Mouse (Mus musculus) testis, postnatal 14 days (tissue): ENCODE results near the gene Tspan15.

ENCODE experiments used
- DNase-seq: peaks from one replicate; pipeline ENCODE4 v3.0.0; 2021; ENCODE audit warnings: low spot score

Tspan15 gene

GRCm38 (mm10) chr10:62230708-62231394, at the start of gene Tspan15:
TSS of gene Tspan15 (minus strand) at chr10:62231251.
- DNase-seq, result peak; percentile 89

- DNase-seq, result no peak
These were observed 48.6 kb upstream of the Tspan15 start for GRCm38 (mm10) chr10:62279671-62280070.

- no peak for DNase-seq
These were observed 48.0 kb upstream of the Tspan15 start for GRCm38 (mm10) chr10:62279066-62279465.

DNA sequence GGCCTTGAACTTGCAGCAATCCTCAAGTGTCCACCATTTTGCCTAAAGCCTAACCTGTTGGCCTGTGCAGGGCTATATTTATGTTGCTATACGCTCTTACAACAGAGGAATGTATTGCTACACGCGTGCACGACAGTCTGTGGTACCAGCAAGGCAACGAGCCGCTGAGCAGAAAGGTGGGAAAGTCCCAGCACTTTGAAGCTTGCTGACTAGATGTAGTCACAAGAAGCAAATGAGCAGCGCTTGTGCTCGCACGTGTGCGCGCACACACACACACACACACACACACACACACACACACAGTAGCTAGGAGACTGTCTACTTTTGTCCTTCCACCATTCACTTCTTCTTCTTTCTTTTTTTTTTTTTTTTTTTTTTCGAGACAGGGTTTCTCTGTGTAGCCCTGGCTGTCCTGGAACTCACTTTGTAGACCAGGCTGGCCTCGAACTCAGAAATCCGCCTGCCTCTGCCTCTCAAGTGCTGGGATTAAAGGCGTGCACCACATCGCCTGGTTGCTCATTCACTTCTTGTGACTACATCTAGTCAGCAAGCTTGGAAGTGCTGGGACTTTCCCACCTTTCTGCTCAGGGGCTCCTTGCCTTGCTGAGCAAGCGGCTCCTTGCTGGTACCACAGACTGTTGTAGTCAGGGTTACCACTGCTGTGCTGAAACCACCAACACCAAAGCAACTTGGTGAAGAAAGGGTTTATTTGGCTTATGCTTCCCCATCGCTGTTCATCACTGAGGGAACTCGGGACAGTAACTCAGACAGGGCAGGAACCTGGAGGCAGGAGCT, 46.6 kb upstream of the Tspan15 start:
- DNase-seq, result no peak

DNA sequence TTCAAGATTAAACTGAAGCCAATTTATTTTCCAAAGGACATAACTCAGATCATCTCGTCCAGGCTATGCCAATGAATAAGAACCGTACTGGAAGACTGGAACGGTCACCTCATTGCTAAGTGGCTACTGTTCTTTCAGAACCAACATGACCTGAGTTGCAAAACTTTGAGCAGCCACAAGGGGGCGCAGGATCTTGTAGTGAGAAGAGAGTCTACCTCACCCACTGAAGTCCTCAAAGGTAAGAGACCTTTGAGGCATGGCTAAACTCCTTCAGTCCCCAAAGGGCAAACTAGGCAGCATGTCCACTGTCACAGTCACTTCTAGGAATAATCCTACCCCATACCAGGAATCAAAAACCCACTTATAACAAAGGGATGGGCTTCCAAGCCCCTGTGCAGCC, 44.2 kb upstream of the Tspan15 start:
- peak; percentile 71 for DNase-seq

DNA sequence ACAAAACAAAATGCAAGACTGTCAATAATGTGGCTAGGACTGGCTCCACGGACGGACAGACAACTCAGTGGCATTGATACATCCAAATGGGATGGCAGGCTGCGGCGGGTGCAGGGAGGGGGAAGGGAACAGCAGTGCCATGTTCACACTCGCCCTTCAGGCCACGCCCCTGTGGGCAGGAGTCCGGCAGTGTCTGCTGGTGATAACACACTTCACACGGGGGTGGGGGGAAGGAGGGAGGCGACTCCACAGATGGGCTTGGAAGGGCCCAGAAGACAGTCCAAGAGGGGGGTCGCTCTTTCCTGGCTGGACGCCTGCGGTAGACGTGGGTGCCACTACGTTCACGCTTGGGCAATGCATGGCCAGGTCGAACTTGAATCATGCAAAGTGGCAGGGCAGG, 38.2 kb upstream of the Tspan15 start:
- no peak for DNase-seq

- DNase-seq, result no peak
These were observed 33.2 kb upstream of the Tspan15 start for GRCm38 (mm10) chr10:62264299-62264698.

- peak; percentile 69 for DNase-seq
These were observed 30.2 kb upstream of the Tspan15 start for GRCm38 (mm10) chr10:62261115-62261886.

DNA sequence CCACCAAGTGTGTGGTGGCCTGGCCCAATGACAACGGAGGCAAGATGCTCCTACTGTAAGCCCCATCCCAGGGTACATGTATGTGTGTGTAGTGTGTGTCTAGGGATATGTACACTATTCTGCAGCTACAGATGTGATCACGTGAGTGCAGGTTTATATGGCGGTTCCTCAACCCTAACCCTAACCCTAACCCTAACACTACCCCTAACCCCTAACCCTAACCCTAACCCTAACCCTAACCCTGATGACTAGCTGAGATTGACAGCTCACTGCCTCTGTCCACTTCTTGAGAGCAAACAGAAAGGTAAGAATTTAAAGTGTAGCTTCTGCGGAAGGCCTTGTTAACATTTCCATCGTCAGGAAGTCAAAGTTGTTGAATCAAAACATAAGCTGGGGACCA, 27.2 kb upstream of the Tspan15 start:
- DNase-seq, result no peak

DNA sequence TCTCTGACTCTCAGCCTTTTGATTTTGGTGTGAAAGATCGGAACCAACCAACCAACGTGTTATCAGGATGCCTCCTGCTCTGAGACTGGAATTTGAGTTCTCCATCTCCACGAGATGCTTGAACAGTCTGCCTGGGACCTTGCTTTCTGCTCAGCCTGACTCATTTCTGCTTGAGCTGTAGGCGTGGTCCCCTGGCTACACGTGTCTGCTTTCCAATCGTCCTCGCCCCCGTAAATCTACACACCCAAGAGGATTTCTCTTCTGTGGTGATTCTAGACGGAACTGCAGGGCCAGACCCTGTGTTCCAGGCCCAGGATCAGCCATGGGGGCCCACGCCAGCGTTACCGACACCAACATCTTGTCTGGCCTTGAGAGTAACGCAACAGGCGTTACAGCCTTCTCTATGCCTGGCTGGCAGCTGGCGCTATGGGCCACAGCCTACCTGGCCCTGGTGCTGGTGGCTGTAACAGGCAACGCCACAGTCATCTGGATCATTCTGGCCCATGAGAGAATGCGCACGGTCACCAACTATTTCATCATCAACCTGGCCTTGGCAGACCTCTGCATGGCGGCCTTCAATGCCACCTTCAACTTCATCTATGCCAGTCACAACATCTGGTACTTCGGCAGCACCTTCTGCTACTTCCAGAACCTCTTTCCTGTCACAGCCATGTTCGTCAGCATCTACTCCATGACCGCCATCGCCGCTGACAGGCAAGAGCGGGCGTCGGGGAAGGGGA, 21.6 kb upstream of the Tspan15 start:
- no peak for DNase-seq

DNA sequence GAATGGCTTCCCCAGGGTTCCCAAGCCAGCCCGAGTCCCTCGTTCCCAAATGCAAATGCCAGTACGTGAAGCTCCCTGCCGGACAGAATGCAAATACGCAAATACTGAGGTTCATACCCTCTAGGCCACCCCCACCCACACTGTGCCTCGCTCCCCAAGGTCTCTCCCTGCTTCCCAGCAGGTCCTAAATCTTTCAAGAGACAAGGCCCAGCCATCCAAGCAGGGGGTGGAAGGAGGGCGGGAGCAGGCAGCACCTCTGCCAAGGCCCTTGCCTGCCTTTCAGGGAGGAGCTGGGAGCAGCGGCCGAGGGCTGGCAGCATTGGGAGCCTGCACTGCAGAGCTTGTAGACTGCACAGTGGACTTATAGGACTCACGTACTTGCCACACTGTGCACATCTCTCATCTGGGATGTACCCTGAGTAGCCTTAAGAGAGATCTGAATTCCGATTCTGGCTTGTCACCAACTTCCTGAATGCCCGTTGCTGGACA, 21.0 kb upstream of the Tspan15 start, which contains the start of gene Tacr2:
Gene Tacr2 (plus strand): TSS at position 439 of the 489 bp plus-strand sequence.
- DNase-seq, result no peak

DNA sequence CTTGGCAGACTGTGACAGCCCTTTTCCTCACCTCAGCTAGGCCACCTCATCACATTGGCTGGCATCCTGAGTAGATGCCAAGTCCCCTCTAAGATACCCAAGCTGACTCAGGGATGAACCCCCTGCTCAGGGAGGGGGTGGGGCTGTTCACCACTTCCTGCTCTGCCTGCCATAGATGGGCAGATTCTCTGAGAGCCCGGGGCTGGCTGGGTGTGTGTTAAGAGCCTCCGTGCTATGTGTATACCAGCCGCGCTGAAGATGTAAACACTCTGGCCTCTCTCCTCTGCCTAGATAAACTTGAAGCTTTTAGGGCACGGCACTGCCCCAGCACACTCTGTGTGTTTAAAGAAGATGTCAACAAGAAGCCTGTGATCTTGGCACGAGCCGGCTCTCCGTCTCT, 16.8 kb upstream of the Tspan15 start:
- no peak for DNase-seq

- no peak for DNase-seq
These were observed 16.1 kb upstream of the Tspan15 start for GRCm38 (mm10) chr10:62247156-62247555.

GRCm38 (mm10) chr10:62244067-62244466, 13.0 kb upstream of the Tspan15 start:
- no peak for DNase-seq

- no peak for DNase-seq
These were observed 11.8 kb upstream of the Tspan15 start for GRCm38 (mm10) chr10:62242896-62243295.

- DNase-seq, result no peak
These were observed 11.3 kb upstream of the Tspan15 start for GRCm38 (mm10) chr10:62242358-62242757.

DNA sequence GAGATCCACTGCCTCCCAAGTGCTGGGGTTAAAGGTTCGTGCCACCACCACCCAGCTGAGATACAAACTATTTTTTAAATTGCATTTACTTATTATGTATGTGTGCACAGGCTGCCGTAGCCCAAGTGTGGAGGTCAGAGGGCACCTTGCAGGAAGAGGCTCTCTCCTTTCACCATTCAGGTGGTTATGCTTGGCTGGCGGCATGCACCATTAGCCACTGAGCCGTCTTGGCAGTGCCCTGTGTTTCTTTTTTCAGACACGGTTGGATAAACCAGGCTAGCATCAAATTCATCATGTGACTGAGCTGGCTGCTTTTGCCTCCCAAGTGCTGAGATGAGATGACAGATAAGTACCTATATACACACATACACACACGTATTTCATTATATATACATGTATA, 8.2 kb upstream of the Tspan15 start:
- no peak for DNase-seq

DNA sequence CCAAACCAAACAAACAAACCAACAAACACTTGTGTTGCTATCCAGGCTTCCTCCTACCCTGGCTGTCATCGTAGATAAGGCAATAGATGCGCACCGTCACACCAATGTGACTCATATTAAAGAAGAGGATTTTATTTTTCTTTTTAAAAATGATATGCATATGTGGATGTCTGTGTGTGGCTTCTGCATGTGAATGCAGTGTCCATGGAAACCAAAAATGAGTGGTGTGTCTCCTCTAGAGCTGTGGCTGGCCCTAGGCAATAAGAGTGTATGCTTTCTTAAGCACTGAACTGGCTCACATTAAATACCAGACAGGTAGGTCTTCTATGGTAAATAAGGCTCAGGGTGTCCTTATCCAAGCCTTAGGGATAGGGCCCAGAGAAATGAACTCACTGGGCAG, 7.6 kb upstream of the Tspan15 start:
- no peak for DNase-seq

- no peak for DNase-seq
These were observed 6.2 kb upstream of the Tspan15 start for GRCm38 (mm10) chr10:62237205-62237604.

GRCm38 (mm10) chr10:62236165-62236564, 5.1 kb upstream of the Tspan15 start:
- no peak for DNase-seq

GRCm38 (mm10) chr10:62231811-62232210, 760 bp upstream of the Tspan15 start:
- DNase-seq, result no peak

DNA sequence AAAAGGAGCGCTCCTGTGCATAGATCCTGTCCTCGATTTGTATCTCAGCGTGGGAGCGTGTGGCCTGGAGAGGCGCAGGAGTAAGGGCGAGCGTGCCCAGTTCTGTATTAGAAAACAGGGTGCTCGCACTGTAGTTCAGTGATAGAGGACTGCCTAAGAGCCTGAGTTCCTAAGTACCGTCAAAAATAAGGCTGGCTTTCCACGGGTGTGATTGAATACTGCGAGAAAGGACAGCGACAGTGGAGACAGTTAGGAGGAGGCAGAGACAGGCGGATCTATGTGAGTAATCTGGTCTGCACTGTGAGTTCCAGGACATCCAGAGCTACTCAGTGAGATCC, 313 bp upstream of the Tspan15 start:
- DNase-seq, result no peak
